Comparison of ENCODE assay signal across 27 mouse cellular contexts in genomic region chr3:145640583-145640982, GRCm38 (mm10). TPM values are rescaled to one million over a fixed set of nuclear protein-coding genes. Genes with fewer than 3 reads are reported as not detected.
DNase-seq lines count a peak whose midpoint lies in the region; ATAC-seq and TF ChIP-seq lines count a peak whose summit lies in the region.
"Had no signal": no experiment of that assay in that cellular context is flagged by ENCODE, and none has a peak within 500 bp of the region (broad histone marks: within the 10 kb centered on the region; RNA-seq: fewer than 3 reads in every experiment).

No protein-coding gene starts in this region.

- peak overlapping the region; percentile 35; the same call in 1 of the 2 replicates for H3K27ac ChIP-seq in forebrain, embryonic 13.5 days
- H3K27ac ChIP-seq in forebrain, embryonic 10.5 days = no peak overlapping the region
- H3K27ac ChIP-seq in gastrocnemius, adult 2 months = peak overlapping the region; percentile 74
- no peak overlapping the region for H3K27ac ChIP-seq in neural tube, embryonic 12.5 days
- H3K27ac ChIP-seq in neural tube, embryonic 14.5 days (ENCODE audit: low read depth, low read length) = no peak overlapping the region
- H3K27ac ChIP-seq: embryonic facial prominence, embryonic 12.5 days; hindbrain, embryonic 15.5 days; kidney, postnatal 0 days; left cerebral cortex, adult 2 months; liver, embryonic 13.5 days had no signal

- peaks cover 25% of the 10 kb centered on the region for H3K4me1 ChIP-seq in forebrain, embryonic 13.5 days
- peaks cover 36% of the 10 kb centered on the region for H3K4me1 ChIP-seq in forebrain, embryonic 10.5 days
- H3K4me1 ChIP-seq in neural tube, embryonic 12.5 days = 0 out of 2 replicates have a peak, but pooled peaks cover 13% of the 10 kb centered on the region
- no peaks in the 10 kb centered on the region; the same call in 1 of the 2 replicates for H3K4me1 ChIP-seq in neural tube, embryonic 14.5 days (ENCODE audit: control insufficient read depth, insufficient read depth, low read length)
- H3K4me1 ChIP-seq: liver, embryonic 13.5 days had no signal

- no peak overlapping the region for H3K4me3 ChIP-seq in forebrain, embryonic 13.5 days
- no peak overlapping the region for H3K4me3 ChIP-seq in forebrain, embryonic 10.5 days
- H3K4me3 ChIP-seq in gastrocnemius, adult 2 months = no peak overlapping the region
- no peak overlapping the region for H3K4me3 ChIP-seq in neural tube, embryonic 12.5 days
- no peak overlapping the region for H3K4me3 ChIP-seq in neural tube, embryonic 14.5 days (ENCODE audit: low read depth, low read length)
- H3K4me3 ChIP-seq: embryonic facial prominence, embryonic 12.5 days; hindbrain, embryonic 15.5 days; left cerebral cortex, adult 2 months; liver, embryonic 13.5 days had no signal

- H3K9me3 ChIP-seq in forebrain, embryonic 13.5 days (replicated peaks) = no peaks in the 10 kb centered on the region
- H3K9me3 ChIP-seq in forebrain, embryonic 10.5 days = no peaks in the 10 kb centered on the region
- no peaks in the 10 kb centered on the region for H3K9me3 ChIP-seq in neural tube, embryonic 12.5 days
- no peaks in the 10 kb centered on the region for H3K9me3 ChIP-seq in neural tube, embryonic 14.5 days (ENCODE audit: control insufficient read depth, low read length)
- H3K9me3 ChIP-seq: embryonic facial prominence, embryonic 12.5 days; hindbrain, embryonic 15.5 days; liver, embryonic 13.5 days had no signal

- no peaks in the 10 kb centered on the region for H3K27me3 ChIP-seq in forebrain, embryonic 13.5 days
- H3K27me3 ChIP-seq in forebrain, embryonic 10.5 days (ENCODE audit: poor library complexity, severe bottlenecking) = peaks cover 14% of the 10 kb centered on the region; the same call in 1 of the 2 replicates
- H3K27me3 ChIP-seq in neural tube, embryonic 12.5 days (replicated peaks) = no peaks in the 10 kb centered on the region
- no peaks in the 10 kb centered on the region for H3K27me3 ChIP-seq in neural tube, embryonic 14.5 days (ENCODE audit: control insufficient read depth, insufficient read depth, low read length)
- H3K27me3 ChIP-seq: CH12.LX; hindbrain, embryonic 15.5 days; liver, embryonic 13.5 days; Patski had no signal

- ATAC-seq in forebrain, embryonic 13.5 days = peak; percentile 22; the same call in 1 of the 2 replicates
- peak; percentile 46; the same call in 1 of the 2 replicates for ATAC-seq in neural tube, embryonic 12.5 days (ENCODE audit: low FRiP score, low read depth)
- peak; percentile 28; the same call in 1 of the 2 replicates for ATAC-seq in neural tube, embryonic 14.5 days (ENCODE audit: low read depth)
- ATAC-seq: Patski had no signal

- no peaks in the 10 kb centered on the region for H3K36me3 ChIP-seq in forebrain, embryonic 13.5 days (ENCODE audit: poor library complexity, severe bottlenecking)
- H3K36me3 ChIP-seq in forebrain, embryonic 10.5 days (replicated peaks) = no peaks in the 10 kb centered on the region
- no peaks in the 10 kb centered on the region for H3K36me3 ChIP-seq in neural tube, embryonic 12.5 days
- no peaks in the 10 kb centered on the region for H3K36me3 ChIP-seq in neural tube, embryonic 14.5 days (ENCODE audit: control insufficient read depth, insufficient read depth, low read length)
- H3K36me3 ChIP-seq: embryonic facial prominence, embryonic 12.5 days; G1E; hindbrain, embryonic 15.5 days; liver, embryonic 13.5 days had no signal

- 69% methylated on average over 4 of the region's 4 CpGs for WGBS in forebrain, embryonic 13.5 days
- 93% methylated on average over 4 of the region's 4 CpGs for WGBS in forebrain, embryonic 10.5 days
- WGBS in neural tube, embryonic 12.5 days = 66% methylated on average over 4 of the region's 4 CpGs
- 55% methylated on average over 4 of the region's 4 CpGs for WGBS in neural tube, embryonic 14.5 days

- no peak overlapping the region for H3K4me2 ChIP-seq in forebrain, embryonic 13.5 days
- H3K4me2 ChIP-seq in neural tube, embryonic 12.5 days (replicated peaks) = no peak overlapping the region
- H3K4me2 ChIP-seq in neural tube, embryonic 14.5 days (ENCODE audit: low read depth, low read length) = no peak overlapping the region
- H3K4me2 ChIP-seq: embryonic facial prominence, embryonic 12.5 days; hindbrain, embryonic 15.5 days; liver, embryonic 13.5 days had no signal

- no peak for TF ChIP-seq CTCF in gastrocnemius, adult 2 months (IDR thresholded peaks at IDR 0.05)

- intact Hi-C loops in gastrocnemius, adult 2 months (cut with DNase I) = no loop called here

- no peak for DNase-seq in forebrain, embryonic 10.5 days (ENCODE audit: extremely low spot score, low spot score)
- no peak for DNase-seq in gastrocnemius, adult 2 months
- DNase-seq in gastrocnemius, postnatal 10 days = no peak
- no peak for DNase-seq in neural tube, embryonic 10.5 days (ENCODE audit: extremely low spot score, low spot score)
- DNase-seq in adipocyte (ENCODE audit: low spot score) = no peak
- DNase-seq: cerebellum, adult 11 months; cerebellum, postnatal 10 days; gastrocnemius, postnatal 36 days; heart, postnatal 36 days; kidney, adult 2 months; layer of hippocampus, adult 9-11 months; liver, embryonic 13.5 days; lung, adult 2 months; lung, postnatal 14 days had no signal

- no peak overlapping the region for H3K9ac ChIP-seq in forebrain, embryonic 13.5 days
- H3K9ac ChIP-seq in neural tube, embryonic 12.5 days = no peak overlapping the region
- H3K9ac ChIP-seq in neural tube, embryonic 14.5 days (replicated peaks; ENCODE audit: low read depth, low read length) = no peak overlapping the region
- H3K9ac ChIP-seq: embryonic facial prominence, embryonic 12.5 days; hindbrain, embryonic 15.5 days; liver, embryonic 13.5 days had no signal

RNA-seq across cellular contexts. Expression of gene Ccn1, which starts 9.2 kb away (rescaled TPM):
- polyA plus RNA-seq in forebrain, embryonic 13.5 days (2015; fragmentation: Nextera tagmentation; extraction: Ambion mirVana) = 32.9 and 35.6 TPM in 2 replicates
- polyA plus RNA-seq in forebrain, embryonic 10.5 days (2016; fragmentation: Nextera tagmentation; extraction: Ambion mirVana) = 49.9 and 64.8 TPM in 2 replicates
- total RNA-seq in gastrocnemius, adult 2 months (2021) = 10 to 100 TPM; 20.8 to 52.2 TPM
- total RNA-seq in gastrocnemius, postnatal 10 days (2021) = 10 to 100 TPM; 27.6 to 37.1 TPM
- 20.2 and 25.4 TPM in 2 replicates for polyA plus RNA-seq in neural tube, embryonic 12.5 days (2016; fragmentation: Nextera tagmentation; extraction: Ambion mirVana)
- 1.9 and 4.5 TPM in 2 replicates for polyA plus RNA-seq in neural tube, embryonic 14.5 days (2014; fragmentation: Nextera tagmentation; extraction: Ambion mirVana)
- total RNA-seq: CH12.LX; G1E; megakaryocyte progenitor cell, adult 5-6 weeks; monocyte, adult 5-6 weeks; neutrophil, adult 5-6 weeks had no signal
- polyA plus RNA-seq: G1E had no signal

Comparison
In these comparisons a context has a peak if more than half of its experiments do, and no peak if none do; other contexts are left out.
1. H3K27ac ChIP-seq: peak in forebrain, embryonic 13.5 days (single experiment) and gastrocnemius, adult 2 months (single experiment); none in forebrain, embryonic 10.5 days (single experiment), neural tube, embryonic 12.5 days (single experiment) and neural tube, embryonic 14.5 days (single experiment).
2. Peak in every context shown above with its lines, with median percentiles within 50 percentile points of each other: ATAC-seq.